Mouse (Mus musculus) embryonic fibroblast, embryonic 13.5 days (primary cell): ENCODE data around the gene Otx1.

ENCODE experiments used
- CTCF ChIP-seq: IDR thresholded peaks from 2 replicates; pipeline ENCODE4 v1.5.1; 2011; ENCODE audit warnings: mild to moderate bottlenecking, control low read depth, low read length, moderate library complexity, borderline replicate concordance; ENCODE audit not compliant: insufficient read depth
- POLR2A ChIP-seq: IDR thresholded peaks from 2 replicates; pipeline ENCODE4 v1.6.1; 2011; ENCODE audit warnings: low read depth, mild to moderate bottlenecking, control low read depth, low read length, moderate library complexity

DNA sequence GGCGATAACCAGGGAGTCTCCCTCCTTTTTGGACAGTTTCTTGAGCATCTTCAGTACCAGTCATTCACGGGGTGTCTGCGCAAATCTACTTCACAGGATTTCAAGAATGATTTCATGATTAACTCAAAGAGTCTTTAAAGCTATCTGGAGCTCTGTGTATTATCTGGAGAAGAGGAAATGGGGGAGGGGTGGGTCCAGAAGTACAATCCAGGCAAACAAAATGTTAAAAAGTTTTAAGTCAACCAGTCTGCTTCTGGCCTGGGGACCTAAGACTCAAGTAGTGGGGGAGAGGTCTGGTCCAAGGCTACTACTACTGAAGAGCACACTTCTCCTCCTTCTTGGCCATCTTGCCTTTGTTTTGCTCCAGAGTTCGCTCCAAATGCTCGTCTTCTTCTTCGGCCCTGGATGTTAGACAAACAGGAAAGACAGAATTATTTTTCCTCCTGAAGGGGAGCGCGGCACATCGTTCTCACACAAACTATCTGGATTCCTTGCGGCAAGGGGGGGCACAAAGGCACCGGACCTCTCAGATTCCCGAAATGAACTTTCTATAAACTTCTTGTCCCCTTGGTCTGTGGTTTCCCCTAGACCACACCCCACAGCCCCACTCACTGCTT lies 3.9 kb upstream of the Otx1 start:
- no peak for TF ChIP-seq CTCF
- no peak for TF ChIP-seq POLR2A
